Mouse (Mus musculus) fat pad, adult 2 months (tissue): Measurements from ENCODE around the gene Omp.

ENCODE experiments used
- DNase-seq: peaks from one replicate; pipeline ENCODE4 v3.0.0-alpha.2; 2011; ENCODE audit warnings: low read depth, low spot score; ENCODE audit errors: extremely low read depth

Omp gene

DNA sequence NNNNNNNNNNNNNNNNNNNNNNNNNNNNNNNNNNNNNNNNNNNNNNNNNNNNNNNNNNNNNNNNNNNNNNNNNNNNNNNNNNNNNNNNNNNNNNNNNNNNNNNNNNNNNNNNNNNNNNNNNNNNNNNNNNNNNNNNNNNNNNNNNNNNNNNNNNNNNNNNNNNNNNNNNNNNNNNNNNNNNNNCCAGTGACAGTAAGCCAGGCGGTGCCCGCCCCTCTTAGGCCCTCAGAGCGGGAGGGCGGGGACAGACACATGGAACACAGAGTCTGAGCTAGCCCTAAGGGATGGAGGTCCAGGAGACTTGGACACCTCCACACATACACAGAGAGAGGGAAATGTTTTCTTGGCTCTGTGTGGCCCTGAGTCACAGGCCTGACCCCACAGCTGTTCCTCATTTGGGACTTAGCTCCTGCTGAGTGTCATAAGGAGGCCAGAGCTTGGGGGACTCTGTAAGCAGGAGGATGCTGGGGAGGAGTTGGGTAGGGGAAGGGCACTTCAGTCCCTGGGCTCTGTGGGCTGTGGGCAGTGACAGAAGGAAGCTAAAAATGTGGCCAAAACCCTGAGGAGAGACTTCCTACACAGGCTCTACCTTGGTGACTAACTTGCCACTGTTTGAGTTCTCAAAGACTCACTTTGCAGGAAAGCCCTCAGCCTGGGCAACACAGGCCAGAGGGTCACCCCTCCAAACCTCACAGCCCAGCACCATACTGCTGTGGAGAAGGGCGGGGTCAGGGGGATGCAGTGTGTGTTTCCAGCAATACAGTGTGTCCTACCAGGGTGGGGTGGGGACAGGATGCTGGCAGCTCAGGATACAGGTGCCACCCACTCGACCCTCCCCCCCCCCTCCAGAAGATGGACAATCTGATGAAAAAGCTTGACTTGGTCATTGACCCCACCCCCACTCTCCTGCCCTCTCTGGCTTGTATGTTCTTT lies 26.1 kb upstream of the Omp start:
- DNase-seq: no peak

DNA sequence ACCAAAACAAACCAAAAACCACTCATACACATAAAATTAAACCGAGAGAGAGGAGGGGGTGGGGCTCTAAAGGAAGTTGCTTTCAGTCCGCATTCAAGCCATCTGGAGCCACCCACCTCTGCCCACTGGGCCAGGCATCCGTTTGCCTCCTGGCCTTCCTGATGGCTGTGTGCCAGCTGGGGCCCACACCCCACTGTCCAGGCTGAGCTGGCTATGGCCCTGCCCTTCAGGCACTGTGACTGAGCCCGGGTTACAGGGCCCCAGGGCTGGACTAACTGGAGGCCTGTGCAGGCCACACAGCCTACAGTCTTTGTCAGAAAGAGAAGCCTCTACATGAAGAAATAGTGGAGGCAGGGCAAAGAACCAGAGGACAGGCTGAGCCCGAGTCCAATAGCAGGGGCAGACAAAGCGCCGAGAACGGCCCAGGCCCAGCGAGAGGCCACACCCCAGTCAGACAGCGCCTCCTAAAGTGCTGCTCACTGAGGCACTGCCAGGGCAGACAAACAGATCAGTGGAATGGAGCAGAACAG lies 19.8 kb upstream of the Omp start:
- DNase-seq: no peak

DNA sequence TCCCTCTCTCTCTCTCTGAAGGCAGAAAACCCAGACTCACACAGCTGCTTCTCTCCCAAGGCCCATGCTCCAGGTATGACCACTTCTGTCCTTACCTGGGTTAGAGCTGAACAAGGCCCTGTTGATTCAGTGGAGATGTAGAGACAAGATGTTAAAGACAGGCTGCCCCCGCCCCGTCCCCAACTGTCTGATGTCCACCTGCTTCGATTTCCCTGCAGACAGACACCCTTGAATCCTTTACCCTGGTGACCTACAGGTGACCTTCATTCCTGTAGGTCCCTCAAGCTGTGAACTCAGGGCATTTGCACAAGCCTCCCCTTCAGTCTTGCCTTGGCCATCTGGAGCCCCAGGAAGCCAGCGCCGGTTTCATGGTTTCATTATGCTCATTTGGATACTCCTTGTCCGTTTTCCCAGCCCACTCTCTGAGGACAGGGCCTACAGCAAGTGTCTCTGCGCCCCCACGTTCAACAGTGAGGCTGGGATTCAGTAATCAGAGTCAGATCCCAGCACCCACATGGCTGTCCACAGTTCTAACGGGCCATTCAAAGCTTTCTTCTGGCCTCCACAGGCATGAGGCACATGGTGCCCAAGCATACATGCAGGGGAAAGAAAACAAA lies 19.2 kb upstream of the Omp start:
- no peak for DNase-seq

DNA sequence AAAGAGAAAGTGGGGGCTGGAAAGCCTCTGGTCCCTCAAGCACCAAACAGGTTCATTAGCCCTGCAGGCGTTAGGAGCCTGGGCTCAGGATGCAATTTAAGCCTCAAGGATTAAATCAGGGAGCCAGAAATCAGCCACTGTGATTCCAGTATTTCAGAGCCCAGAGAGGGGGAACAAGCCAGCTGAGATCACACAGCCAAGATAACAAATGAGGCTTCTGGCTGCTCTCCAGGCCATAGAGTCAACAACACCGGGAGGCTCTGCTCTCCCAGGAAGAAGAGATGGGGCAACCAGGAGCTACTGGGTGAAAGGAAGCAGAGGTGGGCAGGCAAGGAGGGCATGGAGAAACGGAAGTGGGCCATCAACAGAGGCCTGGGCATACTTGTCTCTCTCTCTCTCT lies 18.4 kb upstream of the Omp start:
- no peak for DNase-seq

DNA sequence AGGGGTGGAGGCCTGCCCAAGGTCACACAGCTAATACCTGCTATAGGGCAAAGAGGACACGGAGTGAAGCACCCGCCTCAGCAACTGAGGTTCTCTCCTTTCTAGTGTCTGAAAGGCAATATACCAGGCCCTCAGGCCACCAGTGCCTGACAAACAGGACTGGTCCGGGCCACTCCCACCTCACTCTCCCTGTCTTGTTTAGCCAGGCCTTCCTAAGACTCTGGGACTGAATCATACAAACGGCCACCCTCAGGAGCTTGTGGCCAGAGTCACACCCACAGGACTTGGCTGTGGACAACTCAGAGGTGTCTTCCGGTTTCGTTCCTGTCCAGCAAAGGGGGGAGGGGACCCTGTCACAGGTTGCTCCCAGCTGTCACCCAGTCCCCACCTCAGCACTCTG lies 16.9 kb upstream of the Omp start:
- DNase-seq: no peak

DNA sequence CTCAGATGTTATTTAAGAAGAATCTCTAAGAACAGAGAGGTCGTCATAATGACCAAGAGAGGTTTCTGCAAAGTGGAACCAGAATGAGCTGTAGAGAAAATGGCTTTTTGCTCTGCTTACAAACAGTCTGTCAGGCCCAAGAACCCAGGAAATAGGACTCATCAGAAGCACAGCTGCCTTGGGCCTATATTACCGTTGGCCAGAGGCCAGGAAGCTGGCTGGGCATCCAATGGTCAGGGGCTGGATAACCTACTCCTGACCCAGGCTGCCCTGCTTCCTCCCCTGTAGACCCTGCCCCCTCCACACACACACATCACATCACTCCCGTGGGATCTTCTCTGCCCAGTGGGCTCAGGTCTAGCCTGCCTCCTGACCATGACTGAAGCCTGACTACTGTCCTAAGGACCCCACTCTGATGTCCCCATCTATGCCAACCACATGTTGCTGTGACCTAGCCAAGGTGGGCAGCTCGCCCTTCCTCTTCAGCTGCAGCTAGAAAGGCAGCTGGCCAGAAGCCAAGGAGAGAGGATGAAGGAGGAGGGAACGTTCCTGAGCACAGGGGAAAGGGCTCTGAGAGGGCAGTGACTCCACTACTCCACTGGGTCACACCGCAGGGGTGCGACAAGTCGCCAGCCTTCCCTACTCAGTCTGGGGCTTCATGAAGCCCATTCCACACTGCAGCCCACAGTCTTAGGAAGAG lies 14.9 kb upstream of the Omp start:
- DNase-seq: no peak

DNA sequence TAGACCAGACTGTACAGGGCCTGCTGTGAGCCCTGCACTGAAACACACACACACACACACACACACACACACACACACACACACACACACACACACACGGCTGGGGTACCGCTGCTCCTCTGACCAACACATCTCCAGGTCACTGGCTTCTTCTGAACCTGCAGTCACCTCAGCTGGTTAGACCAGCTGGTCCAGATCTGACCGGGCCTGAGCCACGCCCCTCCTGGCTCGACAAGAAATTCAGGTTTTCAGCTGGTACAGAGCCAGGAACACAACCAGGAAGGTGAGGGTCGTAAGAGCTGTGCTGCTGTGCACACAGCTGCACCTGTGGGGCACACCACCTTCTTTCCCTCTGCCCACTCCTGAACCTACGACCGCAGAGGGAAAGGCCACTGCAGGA lies 13.2 kb upstream of the Omp start:
- no peak for DNase-seq

DNA sequence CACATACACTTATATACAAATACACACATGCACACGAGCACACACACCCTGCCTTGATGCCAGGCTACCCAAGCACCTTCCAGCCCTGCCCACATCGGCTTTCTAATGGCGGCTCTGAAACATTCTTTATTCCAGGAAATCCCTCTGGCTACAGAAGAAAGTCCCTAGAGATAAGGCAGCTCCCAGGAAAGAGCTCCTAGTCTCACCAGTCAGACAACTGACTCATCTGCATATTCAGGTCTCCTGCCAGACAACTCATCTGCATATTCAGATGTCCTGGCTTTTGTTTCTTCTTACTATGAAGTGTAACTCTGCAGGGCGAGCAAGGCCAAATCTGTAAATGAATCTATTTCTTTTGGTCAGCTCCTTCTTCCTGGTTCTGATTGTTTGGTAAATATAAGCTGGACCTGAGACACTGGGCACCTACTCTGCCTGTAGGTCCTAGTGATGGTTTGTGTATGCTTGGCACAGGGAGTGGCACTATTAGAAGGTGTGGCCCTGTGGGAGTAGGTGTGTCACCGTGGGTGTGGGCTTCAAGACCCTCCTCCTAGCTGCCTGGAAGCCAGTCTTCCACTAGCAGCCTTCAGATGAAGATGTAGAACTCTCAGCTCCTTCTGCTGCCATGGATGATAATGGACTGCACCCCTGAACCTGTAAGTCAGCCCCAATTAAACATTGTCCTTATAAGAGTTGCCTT lies 12.5 kb upstream of the Omp start:
- no peak for DNase-seq

DNA sequence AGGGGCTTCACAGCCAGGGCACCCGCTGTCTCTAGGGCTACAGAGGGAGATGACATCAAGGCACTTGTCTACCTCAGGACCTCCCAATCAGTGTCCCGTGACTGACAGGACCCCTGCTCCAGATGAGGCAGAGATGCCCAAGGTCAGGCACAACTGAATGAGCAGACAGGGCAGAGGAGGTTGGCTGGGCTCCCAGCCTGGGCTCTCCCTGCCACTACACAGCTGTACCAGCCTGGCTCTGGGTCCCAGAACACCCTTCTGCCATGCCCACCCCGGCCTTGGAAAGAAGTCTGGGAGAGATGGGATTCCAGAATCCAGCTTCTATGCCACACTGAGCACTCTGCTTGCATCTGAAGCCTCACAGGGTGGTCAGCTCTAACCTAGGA lies 11.0 kb upstream of the Omp start:
- no peak for DNase-seq

DNA sequence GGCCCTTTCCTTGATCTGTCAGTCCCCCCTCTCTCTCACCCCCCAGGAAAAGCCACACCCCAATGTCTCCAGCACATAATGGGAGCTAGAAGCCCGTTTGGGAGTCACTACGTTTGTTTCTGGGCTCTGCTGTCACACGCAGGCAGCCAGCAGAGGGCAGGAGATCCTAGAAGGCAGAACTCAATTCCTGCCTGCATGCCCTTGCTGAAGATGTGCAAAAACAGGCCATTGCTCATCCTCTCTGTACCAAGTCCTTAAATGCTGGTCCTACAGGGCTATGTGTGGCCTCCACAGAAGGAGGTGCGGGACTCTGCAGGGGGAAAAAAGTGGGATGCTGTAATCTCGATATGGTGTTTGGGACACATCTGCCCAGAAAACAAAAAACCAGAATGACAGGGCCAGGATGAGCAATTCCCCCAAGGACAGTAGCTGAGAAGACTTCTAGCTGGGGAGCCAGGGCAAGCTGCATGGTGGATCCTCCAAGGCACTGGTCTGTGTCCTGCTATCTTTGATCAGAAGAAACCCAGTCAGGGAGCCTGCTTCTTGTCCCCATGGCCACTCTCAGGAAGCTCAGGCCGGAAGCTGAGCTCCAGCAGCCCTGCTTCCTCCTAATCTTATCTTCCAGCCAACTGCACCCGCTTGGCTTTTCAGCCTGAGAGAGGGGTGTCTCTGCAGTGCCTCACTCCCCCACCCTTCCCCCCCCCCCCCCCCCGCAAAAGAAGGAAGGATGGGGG lies 10.4 kb upstream of the Omp start:
- no peak for DNase-seq

DNA sequence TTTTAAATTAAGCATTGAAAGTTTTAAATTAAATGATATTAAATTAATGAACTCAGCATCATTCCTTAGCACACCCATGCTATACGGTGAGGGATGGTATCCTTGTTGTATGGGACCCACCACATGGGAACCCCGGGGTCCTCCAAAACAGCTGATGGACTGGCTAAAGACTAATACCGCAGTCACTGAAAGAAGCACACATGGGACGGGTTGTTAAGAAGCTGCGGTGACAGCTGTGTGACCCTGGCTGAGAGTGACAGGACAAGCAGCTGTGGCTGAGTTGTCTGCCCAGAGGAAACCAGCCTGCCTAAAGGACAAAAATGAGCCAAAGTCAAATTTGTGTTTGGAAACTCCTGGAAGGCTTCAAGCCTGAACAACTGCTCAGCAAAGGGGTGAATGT lies 8.6 kb upstream of the Omp start:
- DNase-seq: no peak

DNA sequence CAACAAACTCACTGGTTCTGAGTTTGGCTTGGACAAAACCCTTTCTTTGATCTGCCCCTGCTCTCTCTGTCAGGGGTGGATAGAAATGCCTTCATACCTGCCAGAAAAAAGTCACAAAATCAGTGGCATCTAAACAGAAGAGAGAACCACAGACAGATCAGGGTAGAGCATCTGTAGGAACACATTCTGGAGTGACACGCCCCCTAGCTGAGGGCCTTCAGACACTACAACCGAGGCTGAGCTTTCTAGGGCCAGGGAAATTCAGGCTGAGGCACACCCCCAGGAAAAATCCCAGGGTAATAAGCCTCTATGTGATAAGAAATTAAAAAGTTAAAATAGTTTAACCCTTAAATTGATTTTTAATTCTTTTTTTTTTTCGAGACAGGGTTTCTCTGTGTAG lies 8.0 kb upstream of the Omp start:
- no peak for DNase-seq

DNA sequence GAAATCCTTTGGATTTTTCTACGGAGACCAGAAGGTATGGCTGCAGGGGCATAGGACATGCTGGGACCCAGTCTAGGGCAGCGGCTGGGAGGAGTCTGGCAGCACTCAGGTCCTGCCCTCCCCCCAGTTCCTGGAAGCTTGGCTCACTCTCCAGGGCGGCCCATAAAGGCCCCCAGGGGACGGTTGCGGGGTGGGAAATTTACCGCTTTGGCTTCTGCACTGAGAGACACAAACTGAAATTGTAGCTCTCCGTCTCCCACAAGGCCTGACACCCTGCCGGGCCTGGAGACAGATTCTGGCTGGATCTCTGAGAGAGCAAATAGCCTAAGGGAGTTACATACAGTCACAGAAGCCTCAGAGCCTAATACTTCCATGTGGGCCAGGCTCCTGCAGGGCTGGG lies 7.1 kb upstream of the Omp start:
- no peak for DNase-seq

DNA sequence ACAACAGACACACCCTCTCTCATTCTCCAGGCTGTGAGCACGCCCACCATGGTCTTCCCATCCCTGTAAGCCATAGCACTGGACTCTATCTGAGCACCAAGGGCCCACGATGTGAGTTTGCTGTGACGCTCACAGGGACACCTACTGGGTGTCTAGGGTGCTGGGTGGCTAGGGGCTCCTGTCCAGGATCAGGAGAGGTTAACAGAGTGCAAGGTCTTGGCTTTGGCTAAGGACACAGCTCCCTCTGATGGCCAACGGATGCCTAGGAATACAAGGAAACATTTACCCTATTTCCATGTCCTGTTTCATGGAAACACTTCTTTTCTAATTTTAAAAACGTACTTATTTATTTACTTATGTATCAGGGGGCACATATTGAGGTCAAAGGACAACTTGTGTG lies 5.2 kb upstream of the Omp start:
- DNase-seq: no peak

DNA sequence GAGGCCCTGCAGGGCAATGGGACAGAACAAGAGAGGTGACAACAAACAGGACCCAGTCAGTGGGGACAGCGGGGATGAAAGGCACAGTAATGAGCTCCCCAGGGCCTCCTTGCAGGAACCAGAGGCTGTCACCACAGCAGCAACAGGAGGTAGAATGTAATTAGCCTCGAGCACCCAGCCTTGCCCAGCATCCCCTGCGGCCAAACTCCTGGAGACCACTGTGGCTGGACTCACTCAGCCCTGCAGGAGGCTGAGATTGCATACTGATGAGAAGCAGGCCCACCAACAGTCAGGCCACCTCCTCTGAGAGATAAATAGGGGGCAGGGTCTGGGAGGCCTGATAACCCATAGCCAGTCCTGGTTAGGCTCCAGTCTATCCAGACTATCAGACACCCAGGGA lies 4.5 kb upstream of the Omp start:
- no peak for DNase-seq

DNA sequence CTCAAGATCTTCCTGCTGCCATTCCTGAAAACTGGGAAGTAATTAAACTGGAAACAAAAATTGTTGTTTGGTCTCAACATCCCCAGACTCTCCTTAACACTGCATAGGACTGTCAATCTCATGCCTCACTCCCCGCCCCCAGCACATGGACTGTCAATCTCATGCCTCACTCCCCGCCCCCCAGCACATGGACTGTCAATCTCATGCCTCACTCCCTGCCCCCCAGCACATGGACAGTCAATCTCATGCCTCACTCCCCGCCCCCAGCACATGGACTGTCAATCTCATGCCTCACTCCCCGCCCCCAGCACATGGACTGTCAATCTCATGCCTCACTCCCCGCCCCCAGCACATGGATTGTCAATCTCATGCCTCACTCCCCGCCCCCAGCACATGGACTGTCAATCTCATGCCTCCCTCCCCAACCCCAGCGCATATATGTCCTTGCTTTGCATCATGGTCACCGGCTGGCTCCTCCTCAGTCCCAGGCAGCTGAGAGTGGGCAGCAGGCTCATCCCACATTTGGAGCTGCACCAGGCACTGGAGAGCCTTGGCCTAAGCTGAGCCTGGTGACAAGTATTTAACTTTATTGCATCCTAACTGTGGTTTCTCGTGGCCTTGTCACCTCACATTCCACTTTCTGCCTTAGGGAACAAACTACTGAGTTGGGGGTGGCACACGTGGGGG lies 3.6 kb upstream of the Omp start:
- no peak for DNase-seq

DNA sequence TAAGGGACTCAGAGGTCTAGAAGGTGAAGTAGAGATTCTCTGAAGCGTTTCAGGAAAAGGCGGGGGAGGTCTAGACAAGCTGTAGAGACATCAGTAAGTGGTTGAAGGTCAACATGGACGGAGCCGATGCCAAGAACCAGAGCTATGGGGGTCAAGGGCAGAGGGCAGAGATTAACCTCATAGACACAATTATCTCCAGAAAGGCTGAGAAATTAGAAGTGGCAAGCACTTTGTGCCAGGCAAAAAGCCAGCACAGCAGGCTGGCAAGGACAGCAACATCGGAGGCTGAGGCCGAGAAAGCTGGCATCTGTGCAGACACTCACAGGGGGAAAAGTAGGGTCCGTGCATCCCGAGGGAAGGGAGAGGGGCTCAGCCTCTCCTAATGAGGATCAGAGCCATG lies 2.5 kb upstream of the Omp start:
- no peak for DNase-seq

DNA sequence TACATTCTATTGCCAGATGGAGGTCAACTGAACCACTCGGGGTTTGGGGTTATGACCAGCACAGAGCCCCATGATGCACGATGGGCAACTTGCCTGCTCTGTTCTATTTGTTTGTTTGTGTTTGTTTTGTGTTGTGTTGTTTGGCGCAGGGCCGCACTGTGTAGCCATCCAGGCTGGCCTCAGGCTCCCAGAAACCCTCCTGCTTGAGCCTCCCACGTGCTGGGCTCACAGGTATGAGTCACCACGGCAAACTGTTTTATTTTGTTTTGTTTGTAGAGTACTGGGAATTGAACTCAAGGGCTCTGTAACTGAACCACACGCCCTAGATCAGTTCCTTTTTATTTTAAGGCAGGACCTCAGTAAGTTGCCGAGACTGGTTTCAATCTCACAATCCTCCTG lies 1.1 kb upstream of the Omp start:
- DNase-seq: no peak

DNA sequence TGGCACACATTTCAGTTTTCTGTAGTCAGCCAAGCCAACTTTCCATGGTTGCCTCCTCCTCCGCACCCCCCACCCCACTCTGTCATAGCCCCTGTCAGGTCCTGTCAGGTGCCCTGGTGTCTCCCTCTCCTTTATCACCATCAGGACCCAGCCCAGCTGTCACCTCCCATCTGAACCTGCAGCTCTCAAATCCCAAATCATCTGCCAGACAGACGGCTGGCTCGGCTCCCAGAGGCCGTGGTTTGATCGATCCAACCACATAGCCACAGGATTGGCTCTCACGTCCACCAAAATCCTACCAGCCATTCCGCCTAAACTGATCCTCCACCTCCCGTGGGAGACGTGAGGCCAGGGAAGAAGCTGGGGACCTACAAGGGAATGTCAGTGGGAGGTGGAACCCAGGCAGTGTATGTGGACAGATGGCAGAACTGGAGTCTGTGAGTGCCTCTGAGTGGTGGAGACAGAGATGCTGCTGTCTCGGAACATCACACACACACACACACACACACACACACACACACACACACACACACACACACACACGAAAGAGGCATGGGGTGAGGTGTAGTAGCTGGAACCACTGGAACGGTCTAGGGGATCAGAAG lies 642 bp upstream of the Omp start:
- DNase-seq: no peak

DNA sequence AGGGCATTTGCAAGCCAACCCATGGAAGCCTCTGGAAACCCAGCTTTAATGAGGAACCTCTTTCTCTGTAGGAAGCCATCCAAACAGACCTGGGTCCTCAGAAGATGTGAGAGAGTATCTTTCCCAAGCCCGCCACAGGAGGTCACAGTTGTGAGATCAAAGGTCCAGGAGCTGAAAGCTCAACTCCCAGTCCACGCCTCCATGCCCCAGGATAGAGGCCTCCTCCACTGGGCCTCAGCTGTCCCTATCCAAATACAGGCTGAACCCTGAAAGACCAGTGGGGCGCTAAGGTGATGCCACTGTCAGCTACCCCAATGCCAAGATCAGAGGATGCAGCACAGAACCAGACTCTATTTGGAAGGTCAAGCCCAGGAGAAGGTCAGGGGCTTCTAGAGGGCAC lies 2.7 kb downstream of the Omp start:
- no peak for DNase-seq
